Mouse (Mus musculus) CH12.LX (cell line): ENCODE results near the gene 1810030O07Rik. TPM values are rescaled to one million over a fixed set of nuclear protein-coding genes. Genes with fewer than 3 reads are reported as not detected.

Source experiments
- DNase-seq: peaks from one replicate; pipeline ENCODE4 v3.0.0-alpha.2; 2013; ENCODE audit errors: extremely low read depth
- H3K27ac ChIP-seq: 2 replicates; pipeline ENCODE4 v1.5.1; 2012; ENCODE audit warnings: low read depth, mild to moderate bottlenecking, control low read depth, moderate library complexity; ENCODE audit not compliant: insufficient read depth
- H3K27me3 ChIP-seq: replicated peaks from 2 replicates; pipeline ENCODE3; 2012; ENCODE audit warnings: inconsistent platforms
- H3K36me3 ChIP-seq, 2 experiments: replicated peaks in 1 of 2; 2 replicates each; pipeline versions ENCODE3 to v1.6.1; 2012; ENCODE audit warnings: inconsistent platforms in 1 of 2, low read length in 1 of 2, mild to moderate bottlenecking in 1 of 2, mixed read lengths in 1 of 2, moderate library complexity in 1 of 2; ENCODE audit not compliant: control insufficient read depth in 1 of 2, insufficient read depth in 1 of 2
- H3K4me1 ChIP-seq, 2 experiments: 2 replicates each; pipeline ENCODE4 v1.6.1; 2012; ENCODE audit warnings: inconsistent platforms in 1 of 2, moderate library complexity in 1 of 2; ENCODE audit not compliant: insufficient read depth in 2 of 2, control insufficient read depth in 1 of 2
- H3K4me2 ChIP-seq: 2 replicates; pipeline ENCODE4 v1.6.1; 2012; ENCODE audit warnings: low read depth, mild to moderate bottlenecking, control low read depth; ENCODE audit not compliant: poor library complexity, insufficient read depth, severe bottlenecking
- H3K4me3 ChIP-seq, 3 experiments: fragments of 150-350 bp in 1 of 3; sonication (generic) in 1 of 3; replicated peaks in 1 of 3; 2 replicates each; pipeline versions ENCODE3 to v1.5.1; 2011 to 2012; ENCODE audit warnings: low read depth in 2 of 3, low read length in 2 of 3, mild to moderate bottlenecking in 2 of 3, moderate library complexity in 2 of 3, control low read depth in 1 of 3, improper control_type of control experiment in 1 of 3, inconsistent platforms in 1 of 3, mixed read lengths in 1 of 3; ENCODE audit not compliant: poor library complexity in 1 of 3
- H3K79me2 ChIP-seq: replicated peaks from 2 replicates; pipeline ENCODE4 v1.6.1; 2012; ENCODE audit warnings: mild to moderate bottlenecking, moderate library complexity; ENCODE audit not compliant: control insufficient read depth, poor library complexity, insufficient read depth, severe bottlenecking; ENCODE audit errors: extremely low read depth
- H3K9ac ChIP-seq: 2 replicates; pipeline ENCODE4 v1.6.1; 2012; ENCODE audit warnings: low read depth, mild to moderate bottlenecking, control low read depth, moderate library complexity; ENCODE audit not compliant: insufficient read depth
- H3K9me3 ChIP-seq: replicated peaks from 2 replicates; pipeline ENCODE3; 2012; ENCODE audit warnings: low read length, inconsistent platforms, mixed read lengths
- BHLHE40 ChIP-seq: IDR thresholded peaks from 2 replicates; pipeline ENCODE4 v1.6.1; 2011; ENCODE audit warnings: mild to moderate bottlenecking, low read depth, low read length, improper control_type of control experiment
- CHD1 ChIP-seq: IDR thresholded peaks from 2 replicates; pipeline ENCODE4 v1.6.1; 2012; ENCODE audit warnings: low read depth, low read length, improper control_type of control experiment, inconsistent platforms
- CHD2 ChIP-seq: IDR thresholded peaks from 2 replicates; pipeline ENCODE4 v1.6.1; 2011; ENCODE audit warnings: low read length, improper control_type of control experiment
- CTCF ChIP-seq, 2 experiments: IDR thresholded peaks in 1 of 2; conservative IDR thresholded peaks in 1 of 2; 2 replicates each; pipeline ENCODE4 v1.5.1; 2011 to 2012; ENCODE audit warnings: low read depth in 2 of 2, low read length in 2 of 2, improper control_type of control experiment in 1 of 2, inconsistent platforms in 1 of 2, mild to moderate bottlenecking in 1 of 2, moderate library complexity in 1 of 2
- EP300 ChIP-seq: IDR thresholded peaks from 2 replicates; pipeline ENCODE4 v1.6.1; 2011; ENCODE audit warnings: low read length, improper control_type of control experiment
- ETS1 ChIP-seq: conservative IDR thresholded peaks from 2 replicates; pipeline ENCODE4 v1.6.1; 2012; ENCODE audit warnings: low read depth, mild to moderate bottlenecking, inconsistent platforms, low read length, improper control_type of control experiment, moderate library complexity
- HCFC1 ChIP-seq: IDR thresholded peaks from 2 replicates; pipeline ENCODE4 v1.6.1; 2012; ENCODE audit warnings: low read depth, mild to moderate bottlenecking, inconsistent platforms, low read length, improper control_type of control experiment
- KAT2A ChIP-seq: IDR thresholded peaks from 2 replicates; pipeline ENCODE4 v1.6.1; 2012; ENCODE audit warnings: low read length, improper control_type of control experiment, inconsistent platforms; ENCODE audit not compliant: insufficient replicate concordance
- MAX ChIP-seq: IDR thresholded peaks from 2 replicates; pipeline ENCODE4 v1.6.1; 2011; ENCODE audit warnings: low read length, improper control_type of control experiment
- MEF2A ChIP-seq: IDR thresholded peaks from 2 replicates; pipeline ENCODE4 v1.6.1; 2014; ENCODE audit warnings: low read depth, mild to moderate bottlenecking, inconsistent platforms, low read length, improper control_type of control experiment, borderline replicate concordance
- NELFE ChIP-seq: IDR thresholded peaks from 2 replicates; pipeline ENCODE4 v1.6.1; 2011; ENCODE audit warnings: low read depth, low read length, improper control_type of control experiment
- PAX5 ChIP-seq: IDR thresholded peaks from 2 replicates; pipeline ENCODE4 v1.6.1; 2012; ENCODE audit warnings: low read length, inconsistent platforms, mixed read lengths
- POLR2A ChIP-seq: IDR thresholded peaks from 2 replicates; pipeline ENCODE4 v1.6.1; 2011; ENCODE audit warnings: low read depth, mild to moderate bottlenecking, improper control_type of control experiment, low read length
- POLR2AphosphoS2 ChIP-seq: IDR thresholded peaks from 2 replicates; pipeline ENCODE4 v1.6.1; 2011; ENCODE audit warnings: low read depth, low read length, improper control_type of control experiment
- RAD21 ChIP-seq: IDR thresholded peaks from 2 replicates; pipeline ENCODE4 v1.6.1; 2011; ENCODE audit warnings: low read depth, mild to moderate bottlenecking, low read length, improper control_type of control experiment, moderate library complexity
- SIN3A ChIP-seq: IDR thresholded peaks from 2 replicates; pipeline ENCODE4 v1.6.1; 2012; ENCODE audit warnings: low read length, improper control_type of control experiment, inconsistent platforms
- SMC3 ChIP-seq: IDR thresholded peaks from 2 replicates; pipeline ENCODE4 v1.6.1; 2011; ENCODE audit warnings: low read depth, low read length, improper control_type of control experiment
- UBTF ChIP-seq: IDR thresholded peaks from 2 replicates; pipeline ENCODE4 v1.6.1; 2012; ENCODE audit warnings: low read depth, mild to moderate bottlenecking, inconsistent platforms, low read length, improper control_type of control experiment, moderate library complexity
- USF1 ChIP-seq: IDR thresholded peaks from 2 replicates; pipeline ENCODE4 v1.6.1; 2014; ENCODE audit warnings: low read depth, mild to moderate bottlenecking, inconsistent platforms, low read length, improper control_type of control experiment
- ZC3H11A ChIP-seq: IDR thresholded peaks from 2 replicates; pipeline ENCODE4 v1.6.1; 2012; ENCODE audit warnings: low read depth, mild to moderate bottlenecking, inconsistent platforms, low read length, improper control_type of control experiment
- ZMIZ1 ChIP-seq: IDR thresholded peaks from 2 replicates; pipeline ENCODE4 v1.6.1; 2012; ENCODE audit warnings: low read depth, mild to moderate bottlenecking, inconsistent platforms, low read length, improper control_type of control experiment
- dilution Hi-C: fragments of 300-500 bp; cut with MboI; formaldehyde crosslinking; loops from 2 replicates; pipeline ENCODE4 v1.14.3; 2020; ENCODE audit warnings: low sequenced_read_pairs; ENCODE audit not compliant: extremely low pct_unique_long_range_greater_than_20kb, extremely low pct_ligation_motif_present
- in situ Hi-C: fragments of 300-500 bp; cut with MboI; formaldehyde crosslinking; loops from 3 replicates; pipeline ENCODE4 v1.14.3; 2019; ENCODE audit warnings: low sequenced_read_pairs, low pct_ligation_motif_present, low pct_unique_long_range_greater_than_20kb, mixed read lengths
- polyA plus RNA-seq: library from polyadenylated mRNA; unstranded; fragments of >175 nt; gene quantifications from 2 replicates; pipeline ENCODE4 v1.2.1, GENCODE M21; 2012; ENCODE audit warnings: low read depth; ENCODE audit not compliant: insufficient read length
- total RNA-seq, 2 experiments: library from RNA; depleted of rRNA; stranded (reverse); fragments of 300-350 nt in 1 of 2; fragments of >200 nt in 1 of 2; gene quantifications; 2 replicates each; pipeline ENCODE4 v1.2.3; 2012 to 2014

Gene 1810030O07Rik
- total and polyA plus RNA-seq, 3 experiments: 26.0 to 40.6 (median 26.2) TPM

GRCm38 (mm10) chrX:12677396-12677795, 3.9 kb upstream of the 1810030O07Rik start:
- Histone ChIP-seq H3K27ac (no peak overlapping the region), H3K36me3 (peaks cover 4 to 25% of the 10 kb centered on the region in 2 experiments), H3K4me1 (peaks cover 0 to 2% of the 10 kb centered on the region in 2 experiments; a peak in 1 of 4 replicates), H3K4me2 (no peak overlapping the region), H3K4me3 (no peak overlapping the region), H3K9ac (no peak overlapping the region), H3K9me3 (no peaks in the 10 kb centered on the region), H3K27me3 (no peaks in the 10 kb centered on the region), H3K79me2 (peaks cover 4% of the 10 kb centered on the region; the same call in 1 of the 2 replicates)
- TF ChIP-seq SMC3: peak; percentile 66
- TF ChIP-seq CTCF (conservative IDR thresholded peaks at IDR 0.05 in 1 of 2, IDR thresholded peaks at IDR 0.05 in 1 of 2; ENCODE audit: low read depth in 2 of 2, low read length in 2 of 2): peak; percentile 41 to 73
- no peak for TF ChIP-seq MEF2A
- TF ChIP-seq USF1: no peak
- no peak for TF ChIP-seq POLR2A
- no peak for TF ChIP-seq KAT2A
- no peak for TF ChIP-seq PAX5
- peak; percentile 74 for TF ChIP-seq RAD21
- 0 out of 2 replicates have a peak, but pooled peaks have one; percentile 2 for TF ChIP-seq ZC3H11A
- no peak for TF ChIP-seq ETS1
- TF ChIP-seq NELFE: no peak
- no peak for TF ChIP-seq EP300
- TF ChIP-seq MAX: no peak
- peak; percentile 64 for DNase-seq
- in situ Hi-C loops: loop anchor here (25.0 kb wide), 2 partner anchors 110 to 535 kb away; no protein-coding TSS in a partner anchor
- dilution Hi-C loops: no loop called here

- H3K79me2 ChIP-seq: no peaks in the 10 kb centered on the region
- no peaks in the 10 kb centered on the region for H3K27me3 ChIP-seq
- H3K4me3 ChIP-seq: no peak overlapping the region
- TF ChIP-seq POLR2AphosphoS2: no peak
- no peak for TF ChIP-seq USF1
- no peak for TF ChIP-seq CTCF (conservative IDR thresholded peaks at IDR 0.05 in 1 of 2, IDR thresholded peaks at IDR 0.05 in 1 of 2; ENCODE audit: low read depth in 2 of 2, low read length in 2 of 2)
- TF ChIP-seq SIN3A: no peak
- TF ChIP-seq UBTF: no peak
- no peak for TF ChIP-seq PAX5
- no peak for TF ChIP-seq CHD1
- no peak for TF ChIP-seq ZMIZ1
- TF ChIP-seq KAT2A: no peak
- no peak for TF ChIP-seq ETS1
- no peak for TF ChIP-seq HCFC1
- TF ChIP-seq CHD2: no peak
- no peak for TF ChIP-seq RAD21
- TF ChIP-seq SMC3: no peak
- TF ChIP-seq BHLHE40: no peak
- no peak overlapping the region for H3K27ac ChIP-seq
- in situ Hi-C loops: no loop called here
- no peak overlapping the region for H3K4me2 ChIP-seq
- no peaks in the 10 kb centered on the region for H3K4me1 ChIP-seq
- no peak for DNase-seq
- dilution Hi-C loops: no loop called here
- no peak overlapping the region for H3K9ac ChIP-seq
- no peaks in the 10 kb centered on the region for H3K9me3 ChIP-seq
- peaks cover 33 to 58% of the 10 kb centered on the region in 2 experiments for H3K36me3 ChIP-seq
Observed at GRCm38 (mm10) chrX:12653879-12654278, 19.6 kb downstream of the 1810030O07Rik start.
